Mouse (Mus musculus) granulocyte monocyte progenitor cell, adult 5-6 weeks (primary cell): ENCODE data around the gene Nipsnap2. TPM values are rescaled to one million over a fixed set of nuclear protein-coding genes. Genes with fewer than 3 reads are reported as not detected.
"Not testable (repeated sequence)": the region's sequence is repeated elsewhere in the genome, so short reads cannot be mapped to it uniquely, and the experiment has no call there.

ENCODE experiments used
- ATAC-seq: replicated peaks from 2 replicates; pipeline ENCODE4 v1.8.0; 2016; ENCODE audit warnings: mild to moderate bottlenecking, moderate TSS enrichment, inconsistent platforms; ENCODE audit not compliant: poor library complexity, severe bottlenecking
- total RNA-seq, 2 experiments: library from RNA; stranded (forward) in 1 of 2; stranded (reverse) in 1 of 2; fragments of 200-712, 200-1000 nt in 1 of 2; fragments of >200 nt in 1 of 2; fragmentation: Nextera tagmentation in 1 of 2; gene quantifications; 2 replicates each; pipeline ENCODE4 v1.2.3; 2014 to 2017

The Nipsnap2 gene
- total RNA-seq, 2 experiments from 2014 or later: 24.7 to 26.2 TPM

DNA sequence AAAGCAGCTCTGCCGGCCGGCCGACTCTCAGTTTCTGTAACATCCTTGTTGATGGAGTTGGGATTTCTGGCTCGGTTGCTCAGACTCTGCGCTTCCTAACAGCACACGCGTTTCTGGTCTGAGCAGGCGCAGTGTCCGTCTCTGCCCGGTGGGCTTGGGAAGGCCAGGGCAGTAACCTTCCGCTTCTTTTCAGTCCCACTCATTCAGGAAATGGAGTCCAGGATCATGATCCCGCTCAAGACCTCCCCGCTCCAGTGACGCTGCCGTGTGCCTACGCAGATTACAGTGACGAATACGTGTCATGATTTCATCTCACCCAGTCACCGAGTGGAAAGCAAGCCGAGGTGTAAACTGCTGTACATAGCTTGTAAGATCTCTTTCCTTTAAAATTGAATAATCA lies 32.0 kb downstream of the Nipsnap2 start:
- no peak for ATAC-seq

DNA sequence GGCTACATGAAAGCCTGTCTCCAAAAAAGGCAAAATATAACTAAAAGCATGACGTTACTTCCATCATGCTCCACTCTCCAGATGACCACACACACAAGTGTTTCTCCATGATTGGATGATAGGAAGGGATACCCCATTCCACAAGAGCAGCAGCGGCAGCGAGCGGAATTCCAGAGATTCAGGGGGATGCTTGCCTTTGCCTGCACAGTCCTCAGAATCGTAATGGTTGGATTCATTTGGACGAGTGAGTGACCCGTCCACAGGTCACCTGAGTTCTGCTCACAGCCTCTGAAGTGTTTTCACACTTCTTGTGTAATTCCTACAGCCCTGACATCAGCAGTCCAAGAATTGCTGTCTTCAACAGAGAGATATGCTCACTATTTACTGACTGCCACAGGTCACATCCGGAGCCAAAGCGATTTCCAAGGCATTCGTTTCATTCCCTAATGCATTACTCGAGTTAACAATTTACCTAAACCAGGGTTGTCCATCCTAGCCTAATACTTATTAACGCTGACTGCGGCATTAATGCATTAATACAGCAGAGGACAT lies 35.1 kb downstream of the Nipsnap2 start:
- ATAC-seq: no peak

DNA sequence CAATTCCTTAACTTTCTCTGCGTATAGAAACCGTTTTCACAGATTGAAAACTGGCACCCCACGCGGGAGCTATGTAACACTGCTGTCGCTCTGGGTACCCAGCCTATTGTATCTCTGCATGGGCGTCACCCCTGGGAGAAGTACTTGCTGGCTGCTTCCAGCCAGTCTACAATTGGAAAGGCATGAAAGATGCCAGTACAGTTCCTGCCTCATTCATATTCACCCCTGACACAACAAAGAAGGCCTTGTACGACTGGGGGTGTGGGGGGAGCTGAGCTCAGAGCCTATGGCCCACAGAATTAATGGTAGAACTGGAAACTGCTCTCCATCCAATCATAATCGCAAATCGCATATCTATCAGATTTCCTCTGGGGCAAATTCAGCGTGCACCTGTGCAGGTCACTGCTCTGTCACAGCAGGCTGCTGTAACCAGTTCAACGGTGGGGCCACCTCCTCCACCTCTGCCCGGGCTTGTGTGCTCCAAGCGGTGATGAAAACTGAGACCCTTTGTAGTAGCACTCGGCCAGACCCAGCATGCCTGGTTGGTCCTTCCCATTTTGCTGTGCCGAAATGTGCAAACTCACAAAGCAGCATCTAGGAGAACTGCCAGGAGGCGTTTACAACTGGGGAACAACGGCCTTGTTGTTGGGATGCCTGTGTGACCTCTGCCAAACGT lies 37.1 kb downstream of the Nipsnap2 start:
- no peak for ATAC-seq

GRCm38 (mm10) chr5:129770443-129771355 lies 45.8 kb downstream of the Nipsnap2 start:
- no peak for ATAC-seq

GRCm38 (mm10) chr5:129772433-129772832 lies 47.6 kb downstream of the Nipsnap2 start:
- ATAC-seq: no peak

DNA sequence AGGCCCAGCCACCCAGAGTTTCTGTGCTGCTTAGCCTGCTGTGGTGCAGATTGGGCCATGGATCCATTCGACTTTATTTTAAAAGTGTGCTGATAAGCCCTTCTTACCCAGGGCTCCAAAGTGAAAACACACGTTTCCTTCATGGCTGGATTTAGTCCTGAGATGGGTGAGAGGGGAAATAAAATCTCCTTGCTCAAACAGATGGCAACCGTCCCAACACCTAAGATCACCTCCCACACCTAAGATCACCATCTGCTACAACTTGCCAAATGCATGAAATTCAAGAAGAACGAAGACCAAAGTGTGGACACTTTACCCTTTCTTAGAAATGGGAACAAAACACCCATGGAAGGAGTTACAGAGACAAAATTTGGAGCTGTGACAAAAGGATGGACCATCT lies 48.5 kb downstream of the Nipsnap2 start:
- not testable (repeated sequence) for ATAC-seq

DNA sequence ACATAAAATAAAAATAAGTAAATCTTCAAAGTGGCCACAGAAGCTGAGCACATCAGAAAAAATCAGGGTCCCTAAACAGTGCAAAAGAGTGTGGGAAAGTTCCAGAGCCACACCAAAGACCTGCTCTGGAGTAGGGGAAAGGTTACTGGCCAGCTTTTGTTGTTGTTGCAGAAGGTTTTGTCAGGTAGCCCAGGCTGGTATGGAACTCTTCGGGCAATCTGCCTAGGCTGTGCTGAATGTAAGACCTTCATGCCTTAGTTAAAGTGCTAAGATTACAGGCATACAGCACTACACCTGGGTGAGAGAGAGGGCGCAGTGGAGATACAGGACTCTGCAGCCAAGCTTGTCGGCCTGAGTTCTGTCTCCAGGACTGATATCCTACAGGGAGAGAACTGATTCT lies 49.8 kb downstream of the Nipsnap2 start:
- ATAC-seq: no peak

DNA sequence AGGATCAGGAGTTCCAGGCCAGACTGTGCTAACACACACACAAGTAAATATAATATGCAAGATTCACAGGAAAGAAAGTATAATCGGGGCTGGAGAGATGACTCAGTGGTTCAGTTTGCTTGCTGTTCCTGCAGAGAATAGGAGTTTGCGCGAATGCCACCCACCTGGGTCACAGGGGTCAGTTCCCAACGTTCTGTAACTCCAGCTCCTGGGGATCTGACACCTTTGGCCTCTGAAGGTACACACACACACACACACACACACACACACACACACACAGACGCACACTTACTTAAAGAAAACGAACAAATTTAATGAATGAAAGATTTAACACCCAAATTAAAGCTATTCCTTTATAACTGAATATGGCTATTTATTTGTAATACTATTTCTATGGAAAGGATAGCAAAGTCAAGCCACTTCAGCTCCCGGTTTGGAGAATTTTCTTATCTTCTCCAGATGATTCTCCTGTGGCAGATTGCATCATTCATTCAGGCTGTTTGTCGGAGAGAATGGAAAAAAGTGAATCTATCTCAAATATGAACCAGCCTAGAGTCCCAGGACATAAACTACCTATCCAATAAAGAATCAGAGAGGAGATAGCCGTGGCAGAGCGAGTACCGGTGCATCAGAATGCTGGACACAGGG lies 53.6 kb downstream of the Nipsnap2 start:
- ATAC-seq: no peak

GRCm38 (mm10) chr5:129778996-129779716 lies 54.3 kb downstream of the Nipsnap2 start:
- ATAC-seq: peak; percentile 93

GRCm38 (mm10) chr5:129780131-129780530 lies 55.3 kb downstream of the Nipsnap2 start:
- ATAC-seq: no peak

DNA sequence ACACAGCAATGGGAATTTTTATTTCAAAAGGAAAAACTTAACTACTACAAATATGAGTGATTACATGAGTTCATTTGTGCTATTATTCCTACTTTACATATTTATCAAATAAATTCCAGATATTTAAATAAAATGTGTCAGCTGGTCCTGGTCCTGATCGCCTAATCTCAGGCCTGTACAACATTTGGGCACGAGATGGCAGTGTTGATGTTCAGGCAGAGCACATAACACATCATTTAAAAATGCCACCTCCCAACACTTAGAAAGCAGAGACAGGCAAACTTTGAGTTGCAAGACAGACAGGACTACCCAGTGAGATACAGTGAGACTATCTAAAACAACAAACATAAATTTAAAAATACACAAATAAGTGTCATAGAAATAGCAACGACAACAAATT lies 57.3 kb downstream of the Nipsnap2 start:
- ATAC-seq: no peak

DNA sequence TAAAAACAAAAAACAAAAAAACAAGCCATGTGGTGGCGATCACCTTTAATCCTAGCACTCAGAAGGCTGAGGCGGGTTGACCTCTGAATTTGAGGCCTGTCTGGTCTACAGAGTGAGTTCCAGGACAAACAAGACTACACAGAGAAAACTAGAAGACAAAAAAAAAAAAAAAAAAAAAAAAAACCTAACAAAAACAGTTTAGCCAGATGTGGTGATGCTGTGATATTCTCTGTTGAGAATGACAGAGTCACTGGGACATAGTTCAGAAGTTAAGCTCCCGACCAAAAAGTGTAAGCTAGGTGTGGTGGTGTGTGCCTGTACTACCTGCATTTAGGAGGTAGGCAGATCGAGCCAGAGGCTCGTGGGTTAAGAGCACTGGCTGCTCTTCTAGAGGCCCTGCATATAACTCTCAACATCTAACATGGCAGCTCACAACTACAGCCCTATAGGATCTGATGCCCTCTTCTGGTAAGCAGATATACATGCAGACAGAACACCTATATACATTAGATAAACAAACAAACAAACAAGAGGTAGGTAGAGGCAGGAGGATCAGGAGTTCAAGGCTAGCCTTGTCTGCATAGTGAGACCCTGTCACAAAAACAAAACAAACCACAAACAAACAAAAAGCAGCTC lies 60.5 kb downstream of the Nipsnap2 start:
- ATAC-seq: no peak

GRCm38 (mm10) chr5:129786161-129786560 lies 61.3 kb downstream of the Nipsnap2 start:
- ATAC-seq: no peak

DNA sequence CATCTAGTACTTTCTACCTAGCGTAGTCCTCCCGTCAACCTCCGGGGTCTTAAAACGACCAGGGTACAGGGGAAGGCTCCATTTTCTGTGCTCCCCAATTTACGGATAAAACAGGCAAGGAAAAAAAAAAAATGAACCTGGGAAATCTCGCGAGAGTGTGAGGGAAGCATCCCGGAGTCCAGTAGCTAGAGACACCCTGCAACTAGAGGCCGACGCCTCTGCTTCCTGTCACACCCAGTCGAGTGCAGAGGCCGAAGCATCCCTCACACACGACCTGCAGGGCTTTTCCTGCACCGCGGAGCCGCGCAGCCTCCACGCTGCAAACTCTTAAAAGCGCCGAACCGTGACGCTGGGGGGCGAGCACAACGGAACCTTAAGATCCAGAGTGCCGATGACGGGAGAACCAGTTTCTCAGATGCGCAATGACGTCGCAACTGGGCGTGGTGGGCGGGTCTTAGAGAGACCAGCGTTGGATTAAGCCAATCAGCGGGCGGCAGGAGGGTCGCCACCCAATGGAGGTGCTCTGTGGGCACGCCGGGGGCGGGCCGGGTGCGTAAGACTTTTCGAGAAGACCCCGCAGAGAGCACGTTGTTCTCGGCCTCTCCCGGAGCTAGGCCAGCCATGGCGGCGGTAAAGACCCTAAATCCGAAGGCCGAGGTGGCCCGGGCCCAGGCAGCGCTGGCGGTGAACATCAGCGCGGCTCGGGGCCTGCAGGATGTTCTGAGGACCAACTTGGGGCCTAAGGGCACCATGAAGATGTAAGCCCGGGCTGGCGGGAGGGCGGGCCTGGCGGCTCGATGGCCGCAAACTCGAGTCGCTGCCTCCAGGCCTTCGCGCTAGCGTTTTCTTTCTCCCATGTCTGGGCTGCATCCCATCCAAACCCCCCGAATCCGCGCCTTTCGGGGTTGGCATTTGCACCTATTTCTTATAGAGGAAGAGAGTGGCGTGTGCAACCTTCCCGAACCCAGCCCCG lies 62.2 kb downstream of the Nipsnap2 start, which contains the start of gene Psph:
Gene Psph, minus strand, starts transcription at position 632 of the 973 bp plus-strand sequence.
- ATAC-seq: peak; percentile 91

- ATAC-seq: no peak
These were observed 63.1 kb downstream of the Nipsnap2 start for GRCm38 (mm10) chr5:129787818-129788593.

- not testable (repeated sequence) for ATAC-seq
These were observed 65.7 kb downstream of the Nipsnap2 start for GRCm38 (mm10) chr5:129790591-129790990.
